Mouse (Mus musculus) stomach, embryonic 16.5 days (tissue): ENCODE measurements around the gene Sod1. TPM values are rescaled to one million over a fixed set of nuclear protein-coding genes. Genes with fewer than 3 reads are reported as not detected.

Experiments
- ATAC-seq: fragments of 200-750 bp; cut with Nextera tagmentation; 2 replicates; pipeline ENCODE4 v1.8.0; 2017; ENCODE audit warnings: moderate number of reproducible peaks, moderate TSS enrichment; ENCODE audit not compliant: insufficient read depth, low FRiP score
- H3K27ac ChIP-seq: fragments of 300-500 bp; sonication (generic); 2 replicates; pipeline ENCODE4 v1.5.1; 2014; ENCODE audit warnings: low read length
- H3K27me3 ChIP-seq: fragments of 300-500 bp; sonication (generic); 2 replicates; pipeline ENCODE4 v1.6.1; 2014; ENCODE audit warnings: low read length, control low read depth, mixed read lengths; ENCODE audit not compliant: control insufficient read depth, insufficient read depth
- H3K36me3 ChIP-seq: fragments of 300-500 bp; sonication (generic); 2 replicates; pipeline ENCODE4 v1.6.1; 2014; ENCODE audit warnings: low read length; ENCODE audit not compliant: control insufficient read depth, insufficient read depth
- H3K4me1 ChIP-seq: fragments of 300-500 bp; sonication (generic); 2 replicates; pipeline ENCODE4 v1.6.1; 2014; ENCODE audit warnings: low read length, control low read depth, mixed read lengths; ENCODE audit not compliant: control insufficient read depth, insufficient read depth
- H3K4me2 ChIP-seq: fragments of 300-500 bp; sonication (generic); 2 replicates; pipeline ENCODE4 v1.6.1; 2014; ENCODE audit warnings: low read depth, low read length, mixed read lengths
- H3K4me3 ChIP-seq: fragments of 300-500 bp; sonication (generic); replicated peaks from 2 replicates; pipeline ENCODE4 v1.5.1; 2014; ENCODE audit warnings: mild to moderate bottlenecking, low read length
- H3K9ac ChIP-seq: fragments of 300-500 bp; sonication (generic); 2 replicates; pipeline ENCODE4 v1.6.1; 2014; ENCODE audit warnings: low read length
- H3K9me3 ChIP-seq: fragments of 300-500 bp; sonication (generic); replicated peaks from 2 replicates; pipeline ENCODE4 v1.6.1; 2016; ENCODE audit warnings: low read length, control low read depth; ENCODE audit not compliant: control insufficient read depth
- WGBS: fragments of 180-500 bp; shearing (Covaris S2); extraction: QIAGEN DNeasy Blood & Tissue Kit; methylation state at CpG from one replicate; pipeline ENCODE4 v1.1.7; 2014; 5-methylcytosine and 5-hydroxymethylcytosine counted together
- polyA plus RNA-seq: library from polyadenylated mRNA; unstranded; fragments of >200 nt; fragmentation: Nextera tagmentation; extraction: Ambion mirVana; gene quantifications from 2 replicates; pipeline ENCODE4 v1.2.1, GENCODE M21; 2015

The Sod1 gene
- polyA plus RNA-seq, 1 experiment from 2014 or later: 1,059 TPM

GRCm38 (mm10) chr16:90185928-90186588 is 34.5 kb upstream of the Sod1 start:
- 41% methylated on average over 8 of the region's 8 CpGs for WGBS
- no peak overlapping the region for H3K9ac ChIP-seq
- peak; percentile 31; the same call in 1 of the 2 replicates for ATAC-seq
- no peaks in the 10 kb centered on the region for H3K9me3 ChIP-seq
- H3K27me3 ChIP-seq: no peaks in the 10 kb centered on the region
- no peak overlapping the region for H3K27ac ChIP-seq
- no peaks in the 10 kb centered on the region for H3K36me3 ChIP-seq
- no peak overlapping the region for H3K4me2 ChIP-seq
- H3K4me1 ChIP-seq: no peaks in the 10 kb centered on the region
- H3K4me3 ChIP-seq: no peak overlapping the region

- H3K4me2 ChIP-seq: no peak overlapping the region
- H3K36me3 ChIP-seq: no peaks in the 10 kb centered on the region
- peak; percentile 56; the same call in 1 of the 2 replicates for ATAC-seq
- no peak overlapping the region for H3K4me3 ChIP-seq
- 20% methylated on average over 13 of the region's 13 CpGs for WGBS
- H3K27me3 ChIP-seq: no peaks in the 10 kb centered on the region
- no peaks in the 10 kb centered on the region for H3K4me1 ChIP-seq
- H3K27ac ChIP-seq: no peak overlapping the region
- no peaks in the 10 kb centered on the region for H3K9me3 ChIP-seq
- H3K9ac ChIP-seq: no peak overlapping the region
Measured at GRCm38 (mm10) chr16:90187453-90187852, 33.1 kb upstream of the Sod1 start.

- Histone ChIP-seq H3K9me3 (no peaks in the 10 kb centered on the region), H3K36me3 (no peaks in the 10 kb centered on the region), H3K4me3 (no peak overlapping the region), H3K4me2 (no peak overlapping the region), H3K9ac (no peak overlapping the region), H3K4me1 (no peaks in the 10 kb centered on the region), H3K27ac (no peak overlapping the region), H3K27me3 (no peaks in the 10 kb centered on the region)
- no peak for ATAC-seq
- 61% methylated on average over 6 of the region's 6 CpGs for WGBS
Measured at GRCm38 (mm10) chr16:90191289-90191688, 29.3 kb upstream of the Sod1 start.

GRCm38 (mm10) chr16:90193719-90194118 is 26.8 kb upstream of the Sod1 start:
- H3K36me3 ChIP-seq: no peaks in the 10 kb centered on the region
- H3K9ac ChIP-seq: no peak overlapping the region
- H3K4me2 ChIP-seq: no peak overlapping the region
- H3K4me3 ChIP-seq: no peak overlapping the region
- no peak for ATAC-seq
- H3K9me3 ChIP-seq: no peaks in the 10 kb centered on the region
- no peak overlapping the region for H3K27ac ChIP-seq
- H3K27me3 ChIP-seq: no peaks in the 10 kb centered on the region
- H3K4me1 ChIP-seq: peaks cover 14% of the 10 kb centered on the region

GRCm38 (mm10) chr16:90196688-90197240 is 23.8 kb upstream of the Sod1 start:
- H3K27me3 ChIP-seq: no peaks in the 10 kb centered on the region
- no peaks in the 10 kb centered on the region for H3K36me3 ChIP-seq
- no peaks in the 10 kb centered on the region for H3K9me3 ChIP-seq
- peak overlapping the region; percentile 72 for H3K27ac ChIP-seq
- H3K4me2 ChIP-seq: peak overlapping the region; percentile 44
- 64% methylated on average over 7 of the region's 7 CpGs for WGBS
- 0 out of 2 replicates have a peak overlapping the region, but pooled peaks have one; percentile 35 for H3K4me3 ChIP-seq
- ATAC-seq: peak; percentile 48; the same call in 1 of the 2 replicates
- peaks cover 14% of the 10 kb centered on the region for H3K4me1 ChIP-seq
- H3K9ac ChIP-seq: no peak overlapping the region

GRCm38 (mm10) chr16:90197337-90197973 is 23.1 kb upstream of the Sod1 start:
- peaks cover 20% of the 10 kb centered on the region for H3K4me1 ChIP-seq
- ATAC-seq: peak; percentile 92
- peak overlapping the region; percentile 67 for H3K9ac ChIP-seq
- peak overlapping the region; percentile 35 for H3K4me3 ChIP-seq
- H3K36me3 ChIP-seq: no peaks in the 10 kb centered on the region
- under 1% methylated on average over 22 of the region's 22 CpGs for WGBS
- H3K9me3 ChIP-seq: no peaks in the 10 kb centered on the region
- peak overlapping the region; percentile 72 for H3K27ac ChIP-seq
- H3K27me3 ChIP-seq: no peaks in the 10 kb centered on the region
- peak overlapping the region; percentile 44 for H3K4me2 ChIP-seq

GRCm38 (mm10) chr16:90198626-90199025 is 21.9 kb upstream of the Sod1 start:
- no peaks in the 10 kb centered on the region for H3K36me3 ChIP-seq
- H3K9me3 ChIP-seq: no peaks in the 10 kb centered on the region
- ATAC-seq: no peak
- peaks cover 22% of the 10 kb centered on the region for H3K4me1 ChIP-seq
- no peaks in the 10 kb centered on the region for H3K27me3 ChIP-seq
- no peak overlapping the region for H3K27ac ChIP-seq
- no peak overlapping the region for H3K9ac ChIP-seq
- 90% methylated on average over 6 of the region's 6 CpGs for WGBS
- no peak overlapping the region for H3K4me2 ChIP-seq
- no peak overlapping the region for H3K4me3 ChIP-seq

- 78% methylated on average over 10 of the region's 10 CpGs for WGBS
Measured at GRCm38 (mm10) chr16:90199174-90199573, 21.4 kb upstream of the Sod1 start.

GRCm38 (mm10) chr16:90202140-90202539 is 18.4 kb upstream of the Sod1 start:
- H3K4me3 ChIP-seq: no peak overlapping the region
- WGBS: 49% methylated on average over 19 of the region's 19 CpGs
- H3K27me3 ChIP-seq: no peaks in the 10 kb centered on the region
- no peaks in the 10 kb centered on the region for H3K36me3 ChIP-seq
- peak overlapping the region; percentile 5; the same call in 1 of the 2 replicates for H3K9ac ChIP-seq
- ATAC-seq: no peak
- peak overlapping the region; percentile 26; the same call in 1 of the 2 replicates for H3K27ac ChIP-seq
- H3K9me3 ChIP-seq: no peaks in the 10 kb centered on the region
- H3K4me2 ChIP-seq: peak overlapping the region; percentile 9
- H3K4me1 ChIP-seq: peaks cover 18% of the 10 kb centered on the region

More at GRCm38 (mm10) chr16:90199174-90199573, 21.4 kb upstream of the Sod1 start:
- H3K4me3 ChIP-seq: no peak overlapping the region
- no peak overlapping the region for H3K9ac ChIP-seq
- H3K4me1 ChIP-seq: peaks cover 22% of the 10 kb centered on the region
- H3K9me3 ChIP-seq: no peaks in the 10 kb centered on the region
- H3K36me3 ChIP-seq: no peaks in the 10 kb centered on the region
- no peak overlapping the region for H3K27ac ChIP-seq
- no peak for ATAC-seq
- H3K4me2 ChIP-seq: no peak overlapping the region
- no peaks in the 10 kb centered on the region for H3K27me3 ChIP-seq
